Mouse (Mus musculus) heart, postnatal 0 days (tissue): ENCODE measurements around the gene Mast3.

Experiments
- CTCF ChIP-seq: IDR thresholded peaks from 2 replicates; pipeline ENCODE4 v1.5.1; 2016; ENCODE audit warnings: antibody characterized with exemption, control low read depth, low read depth
- EP300 ChIP-seq: IDR thresholded peaks from 2 replicates; pipeline ENCODE4 v1.6.1; 2016; ENCODE audit warnings: antibody characterized with exemption, low read depth

GRCm38 (mm10) chr8:70849333-70849990 is 44.6 kb upstream of the Mast3 start:
- TF ChIP-seq EP300 (no peak), CTCF (no peak)
